Mouse (Mus musculus) NIH3T3 (cell line): ENCODE data around the gene Nubp1.

Experiments used
- DNase-seq: peaks from one replicate; pipeline ENCODE4 v3.0.0-alpha.2; 2012; ENCODE audit warnings: low read depth

The Nubp1 gene

DNA sequence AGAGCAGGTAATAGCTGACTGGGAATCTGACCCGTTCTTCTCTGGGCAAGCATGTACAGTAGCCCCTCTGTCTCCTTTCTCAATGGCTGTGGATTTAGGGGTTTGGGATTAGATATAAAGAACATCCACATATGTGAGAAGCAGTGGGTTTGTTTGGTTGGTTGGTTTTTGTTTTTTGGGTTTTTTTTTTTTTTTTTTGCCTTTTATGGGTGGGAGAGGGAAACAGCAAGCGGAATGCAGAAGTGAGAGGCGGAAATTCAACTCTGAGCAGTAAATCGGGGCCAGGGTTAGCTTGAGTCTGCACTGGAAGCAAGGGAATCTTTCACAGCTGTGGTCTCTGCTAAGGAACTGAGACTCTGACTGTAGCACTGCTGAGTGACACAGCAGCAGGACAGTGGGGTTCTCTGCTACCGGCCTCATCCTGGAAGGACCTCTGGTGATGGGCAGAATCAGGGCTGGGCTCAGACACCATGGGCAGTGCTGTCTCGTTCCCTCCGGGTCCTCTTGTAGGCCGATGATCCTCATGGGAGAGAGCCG, 6.0 kb downstream of the Nubp1 start:
- DNase-seq, result no peak

DNA sequence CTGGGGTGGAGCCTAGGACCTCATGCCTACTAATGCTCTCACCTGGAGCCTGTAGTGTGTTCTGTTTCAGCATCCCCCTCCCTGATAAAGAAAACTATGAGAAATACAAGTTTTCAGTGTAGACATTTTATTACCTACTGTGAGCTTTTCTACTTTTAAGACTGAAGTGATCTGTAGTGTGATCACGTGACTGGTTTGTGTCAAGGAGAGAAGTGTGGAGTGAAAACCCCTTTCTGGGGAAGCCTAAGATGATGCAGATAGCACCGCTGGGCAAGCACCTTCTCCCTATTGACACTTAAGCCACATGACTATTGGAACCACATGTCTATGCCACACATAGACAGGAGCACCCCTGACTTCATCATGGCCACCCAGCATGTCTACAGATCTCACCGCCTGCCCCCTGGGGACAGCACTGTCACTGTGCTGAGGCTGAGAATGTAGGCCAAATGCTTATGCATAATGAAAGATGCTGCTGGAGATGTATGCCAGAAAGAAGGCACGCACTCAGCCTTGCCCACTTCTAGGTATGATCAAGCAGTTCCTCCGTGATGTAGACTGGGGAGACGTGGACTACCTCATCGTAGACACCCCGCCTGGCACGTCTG, 8.8 kb downstream of the Nubp1 start:
- no peak for DNase-seq

DNA sequence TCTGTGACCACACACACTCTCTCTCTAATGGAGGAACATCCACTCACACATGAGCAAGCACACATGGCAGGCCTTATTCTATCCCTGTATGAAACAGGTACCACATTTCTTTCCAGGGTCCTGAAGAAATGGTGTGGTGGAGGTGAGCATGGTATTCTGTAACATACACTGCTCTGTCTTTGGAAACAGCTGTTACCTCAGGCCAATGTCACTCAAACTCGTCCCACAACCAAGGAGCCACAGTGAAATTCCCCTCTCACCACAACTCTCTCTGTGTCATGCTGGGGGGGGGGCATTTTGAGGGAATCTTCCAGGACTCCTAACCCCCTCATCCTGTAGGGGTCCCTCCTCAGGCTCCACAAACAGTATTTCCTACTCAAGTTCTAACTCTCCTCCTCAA, 20.2 kb downstream of the Nubp1 start:
- no peak for DNase-seq

DNA sequence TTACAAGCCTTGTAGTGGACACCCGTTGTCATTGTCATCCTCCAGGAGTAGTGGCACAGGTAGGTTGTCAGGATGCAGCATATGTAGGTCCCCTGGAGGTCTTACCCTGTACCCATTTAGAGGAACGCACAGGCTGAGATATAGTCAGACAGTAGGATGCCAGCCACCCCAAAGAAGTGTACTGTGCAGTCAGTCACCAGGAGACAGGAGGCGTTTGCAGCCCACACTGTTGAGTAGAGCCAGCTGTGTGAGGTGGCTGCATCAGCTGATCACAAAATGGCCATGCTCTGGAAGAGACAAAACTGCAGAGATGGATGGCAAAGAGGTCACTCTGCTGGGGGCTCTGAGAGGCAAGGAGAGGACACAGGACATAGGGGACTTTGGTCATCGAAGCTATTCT, 20.6 kb downstream of the Nubp1 start:
- no peak for DNase-seq

DNA sequence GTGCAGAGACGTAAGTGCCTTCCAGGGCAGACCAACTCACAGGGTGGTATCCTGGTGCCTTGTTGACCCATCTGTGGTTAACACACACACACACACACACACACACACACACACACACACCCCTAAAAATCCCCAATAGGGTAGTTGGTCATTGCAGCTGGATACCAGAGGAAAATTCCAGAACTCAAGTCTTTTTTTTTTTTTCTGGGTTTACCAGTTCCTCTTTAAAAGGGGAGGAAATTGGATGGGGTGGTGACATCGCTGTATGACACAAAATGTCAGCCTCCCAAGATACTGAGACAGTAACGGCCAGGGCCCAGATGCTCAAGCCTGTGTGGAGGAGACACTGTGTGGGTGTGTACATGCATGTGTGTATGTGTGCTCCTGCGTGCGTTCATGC, 21.6 kb downstream of the Nubp1 start:
- DNase-seq, result no peak

DNA sequence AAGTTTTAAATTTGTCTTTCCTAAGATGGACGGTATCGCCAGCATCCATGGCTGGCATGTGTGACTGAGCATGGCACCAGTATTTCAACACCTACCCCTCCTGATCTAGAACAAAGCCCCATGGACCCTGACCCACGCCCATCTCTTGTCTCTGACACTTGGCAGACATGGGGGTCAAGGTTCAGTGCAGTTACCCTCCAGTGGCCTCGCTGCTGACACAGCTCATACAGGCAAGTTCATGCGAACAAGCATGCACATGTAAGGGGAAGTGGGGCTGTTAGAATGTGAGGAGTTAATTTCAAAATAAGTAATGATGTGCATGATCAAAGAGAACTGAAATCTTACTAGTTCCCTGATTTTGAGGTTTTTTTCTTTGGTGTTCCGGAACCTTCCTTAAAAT, 24.4 kb downstream of the Nubp1 start:
- DNase-seq, result no peak

DNA sequence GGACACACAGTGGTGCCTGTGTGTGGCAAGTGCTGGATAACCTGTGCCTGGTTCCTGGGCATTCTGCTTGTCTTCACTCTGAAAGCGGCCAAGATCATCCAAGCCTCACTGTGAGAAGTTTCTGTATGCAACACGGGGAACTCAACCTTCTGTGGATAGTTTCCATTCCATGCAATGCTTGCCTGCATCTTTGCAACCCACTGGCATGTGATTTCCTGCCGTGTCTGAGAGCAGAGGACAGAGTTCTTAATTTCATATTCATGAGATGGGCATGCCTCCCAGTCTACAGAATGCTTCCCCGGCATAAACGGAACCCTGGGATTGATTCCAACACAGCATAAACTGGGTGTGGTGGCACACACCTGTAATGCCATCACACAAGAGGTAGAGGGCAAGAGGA, 26.3 kb downstream of the Nubp1 start:
- no peak for DNase-seq

DNA sequence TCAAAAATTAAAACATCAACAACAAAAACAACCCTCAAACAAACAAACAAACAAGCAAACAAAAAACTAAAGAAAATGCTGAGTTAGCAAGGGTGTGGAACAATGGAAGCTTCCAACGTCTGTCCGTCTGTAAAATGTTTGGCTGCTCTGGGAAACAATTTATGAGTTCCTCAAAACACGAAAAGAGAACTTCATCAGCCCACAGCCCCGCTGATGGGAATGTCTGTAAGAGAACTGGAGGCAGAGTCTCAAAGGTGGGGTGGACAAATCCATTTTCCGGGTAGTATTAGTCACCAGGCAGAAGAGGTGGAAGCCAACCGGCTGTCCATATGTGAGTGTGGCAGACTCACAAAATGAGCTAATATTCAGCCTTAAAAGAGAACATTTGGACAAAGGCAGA, 29.6 kb downstream of the Nubp1 start:
- no peak for DNase-seq

DNA sequence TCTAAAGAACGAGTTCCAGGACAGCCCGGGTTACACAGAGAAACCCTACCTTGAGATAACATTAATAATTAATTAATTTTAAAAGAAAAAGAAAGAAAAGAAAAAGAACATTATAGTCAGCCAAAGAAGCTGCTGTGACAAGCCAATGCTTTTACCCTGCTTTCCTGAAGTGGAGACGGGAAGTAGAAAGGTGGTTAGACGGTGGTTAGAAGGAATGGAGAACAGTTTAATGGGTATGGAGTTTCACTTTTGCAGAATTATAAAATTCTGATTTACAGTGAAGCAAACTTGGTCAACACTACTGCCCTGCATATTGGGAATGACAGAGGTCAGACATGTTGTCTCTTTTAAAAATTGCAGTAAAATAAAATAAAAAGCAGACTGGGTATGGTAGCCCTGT, 30.0 kb downstream of the Nubp1 start:
- no peak for DNase-seq

DNA sequence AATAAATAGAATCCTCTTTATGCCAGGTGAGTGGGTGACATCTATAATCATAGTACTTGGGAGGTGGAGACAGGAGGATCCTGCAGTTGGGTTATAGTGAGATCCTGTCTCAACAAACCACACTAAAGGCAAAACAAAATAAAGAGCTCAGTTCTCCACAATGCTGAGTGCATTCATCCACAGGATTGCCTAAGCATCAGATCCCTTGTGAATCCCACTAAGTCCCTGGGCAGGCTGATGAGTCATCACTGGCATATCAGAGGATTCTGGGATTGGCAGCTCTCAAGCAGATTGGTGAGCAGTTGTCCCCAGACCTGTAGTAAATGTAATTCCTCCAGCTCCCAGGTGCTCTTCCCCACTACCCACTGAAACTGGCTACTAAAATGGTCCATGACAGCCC, 32.0 kb downstream of the Nubp1 start:
- DNase-seq, result peak; percentile 74

DNA sequence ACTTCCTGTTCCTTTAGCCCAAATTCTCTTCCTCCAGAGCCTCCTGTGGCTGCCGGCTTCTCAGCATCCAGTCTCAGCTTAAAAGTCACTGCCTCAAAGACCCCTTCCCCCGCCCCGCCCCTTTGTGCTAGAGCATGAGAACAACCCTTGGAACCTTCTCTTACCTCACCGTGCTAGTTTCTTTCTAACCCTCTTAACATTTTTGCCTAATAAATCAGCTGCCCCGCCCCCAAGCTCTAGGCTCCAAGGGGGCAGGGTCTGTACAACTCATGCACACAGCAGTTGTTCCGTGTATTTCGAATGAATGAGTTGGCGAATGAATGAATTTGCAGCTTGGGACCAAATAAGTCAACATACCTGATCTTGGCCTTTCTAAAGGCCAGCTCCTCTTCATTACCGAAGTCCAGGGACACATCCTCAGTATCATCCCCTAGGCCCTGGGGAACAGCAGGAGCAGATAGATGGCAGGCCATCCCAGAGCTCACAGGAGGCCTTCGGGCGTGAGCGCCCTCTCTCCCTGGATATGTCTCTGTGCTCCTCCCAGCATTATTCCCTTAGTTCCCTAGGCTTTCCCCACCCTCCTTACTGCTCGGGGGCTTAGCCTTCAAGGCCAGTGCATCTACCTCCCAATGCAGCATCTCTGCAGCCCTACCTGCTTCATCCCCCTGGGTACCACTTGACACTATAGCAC, 35.0 kb downstream of the Nubp1 start:
- DNase-seq, result peak; percentile 62

DNA sequence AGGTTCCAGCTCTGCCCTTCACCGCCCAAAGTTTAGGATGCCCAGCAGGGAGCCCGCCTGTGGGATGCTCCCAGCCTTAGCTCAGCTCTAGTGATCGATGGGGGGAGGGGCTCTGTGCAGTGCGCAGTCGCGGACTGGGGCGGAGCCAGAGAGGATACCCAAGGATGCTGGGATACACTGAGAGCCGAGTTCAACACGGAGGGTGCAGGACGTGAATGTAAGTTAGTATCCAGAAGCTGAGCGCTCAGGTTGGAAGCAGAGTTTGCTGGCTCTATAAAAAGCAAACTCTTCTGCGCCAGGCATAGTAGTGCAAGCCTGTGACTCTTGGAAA, 35.5 kb downstream of the Nubp1 start, which contains the start of gene Tvp23a:
TSS of gene Tvp23a (minus strand) at position 99 of the 331 bp plus-strand sequence.
- DNase-seq, result peak; percentile 95

DNA sequence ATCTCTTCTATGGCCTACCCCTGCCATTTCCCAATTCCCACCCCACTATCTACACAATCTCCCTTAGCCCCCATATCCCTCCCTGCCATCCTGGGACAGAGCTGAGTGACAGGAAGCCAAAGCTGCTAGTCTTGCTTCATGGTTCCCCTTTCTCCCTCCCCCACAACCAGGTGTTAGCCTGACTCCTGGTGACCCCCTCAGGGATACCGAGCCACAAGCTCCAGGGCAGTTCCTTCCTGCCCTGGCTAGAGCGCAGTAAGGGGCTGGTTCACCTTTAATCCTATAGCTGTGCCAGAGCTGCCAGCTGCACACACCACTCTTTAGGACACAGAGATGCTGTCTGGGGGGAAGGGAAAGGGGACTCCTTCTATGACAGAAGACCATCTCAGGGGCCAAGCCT, 36.0 kb downstream of the Nubp1 start:
- DNase-seq, result no peak

DNA sequence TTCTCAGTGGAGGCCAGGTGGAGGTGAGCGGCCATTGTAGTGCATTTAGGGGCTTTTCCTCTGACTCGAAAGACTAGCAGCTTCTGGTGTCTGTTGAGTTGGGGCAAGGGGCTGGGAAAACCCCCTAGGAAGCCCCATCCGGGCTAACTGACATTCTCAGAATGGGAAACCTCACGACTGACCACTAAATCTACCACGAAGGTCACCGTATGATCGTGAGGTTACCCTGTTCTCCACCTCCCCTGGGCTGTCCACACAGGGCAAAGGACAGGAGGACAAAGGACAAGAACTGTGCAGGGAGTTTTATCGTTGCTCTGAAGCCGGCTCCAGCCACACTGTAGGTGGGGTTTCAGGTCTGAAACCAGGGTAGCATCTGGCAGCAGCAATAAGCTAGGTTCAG, 37.2 kb downstream of the Nubp1 start:
- DNase-seq, result no peak

DNA sequence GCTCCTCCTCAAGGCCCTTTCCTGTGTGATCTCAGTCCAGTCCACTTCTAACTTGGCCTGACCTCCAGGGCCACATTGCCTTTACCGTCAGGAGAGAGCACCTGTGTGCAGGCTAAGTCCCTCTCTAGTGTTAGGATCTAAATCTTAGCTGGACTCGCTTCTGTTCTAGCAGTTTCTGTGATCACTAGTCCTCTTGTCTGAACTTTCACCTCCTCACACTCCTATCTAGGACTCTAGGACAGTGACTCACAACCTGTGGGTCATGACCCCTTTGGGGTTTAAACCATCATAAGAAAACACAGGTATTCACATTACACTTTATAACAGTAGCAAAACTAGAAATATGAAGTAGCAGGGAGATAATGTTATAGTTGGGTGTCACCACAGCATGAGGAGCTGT, 40.2 kb downstream of the Nubp1 start:
- DNase-seq, result no peak

DNA sequence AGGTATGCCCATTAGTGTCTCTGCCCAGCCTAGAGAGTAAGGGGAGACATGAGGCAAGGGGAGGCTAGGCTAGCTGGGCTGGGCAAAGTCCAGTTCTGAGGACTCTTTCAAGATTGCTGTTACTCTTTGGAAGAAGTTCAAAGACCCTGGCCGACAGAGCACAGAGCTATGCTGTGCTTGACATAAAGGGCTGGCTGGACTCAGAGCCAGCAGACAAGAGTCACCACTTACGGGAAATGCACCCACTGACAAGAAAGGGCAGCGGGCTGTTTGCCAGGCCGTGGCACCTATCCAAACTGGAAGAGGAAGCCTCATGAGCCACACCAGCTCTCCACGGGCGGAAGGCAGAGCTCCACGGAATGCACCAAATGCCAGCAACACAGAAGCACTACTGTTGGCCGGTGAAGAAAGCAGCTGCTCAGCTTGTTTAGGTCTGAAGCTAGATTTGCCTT, 40.7 kb downstream of the Nubp1 start:
- DNase-seq, result peak; percentile 87

DNA sequence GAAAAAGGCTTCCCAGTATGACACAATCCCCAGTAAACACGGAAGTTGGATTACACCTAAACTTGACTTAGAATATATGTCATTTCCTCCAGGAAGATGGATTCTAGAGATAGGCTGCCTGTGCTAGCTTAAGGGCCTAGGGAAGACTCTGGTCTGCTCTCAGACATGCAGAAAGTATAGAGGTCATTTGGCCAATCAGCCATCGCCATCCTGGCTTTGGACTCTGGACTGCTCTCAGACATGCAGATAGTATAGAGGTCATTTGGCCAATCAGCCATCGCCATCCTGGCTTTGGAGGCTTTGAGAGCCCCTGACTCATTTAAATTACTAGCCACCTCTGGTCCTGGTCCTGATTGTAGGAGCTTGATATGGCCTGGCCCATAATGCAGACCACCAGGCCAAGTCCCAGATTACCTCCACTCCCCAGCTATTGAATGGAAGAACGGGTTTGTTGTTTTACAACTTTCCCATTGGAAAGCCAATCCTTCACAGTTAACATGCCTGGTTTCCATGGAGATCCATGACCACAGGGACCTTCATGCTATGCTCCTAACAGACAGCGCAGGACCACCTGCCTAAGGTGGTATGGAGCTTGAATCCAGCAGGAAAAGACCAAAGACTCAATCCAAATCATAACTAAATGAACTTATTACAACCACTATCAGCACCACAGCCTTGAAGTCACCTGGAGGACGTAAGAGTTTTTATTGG, 42.3 kb downstream of the Nubp1 start:
- no peak for DNase-seq

DNA sequence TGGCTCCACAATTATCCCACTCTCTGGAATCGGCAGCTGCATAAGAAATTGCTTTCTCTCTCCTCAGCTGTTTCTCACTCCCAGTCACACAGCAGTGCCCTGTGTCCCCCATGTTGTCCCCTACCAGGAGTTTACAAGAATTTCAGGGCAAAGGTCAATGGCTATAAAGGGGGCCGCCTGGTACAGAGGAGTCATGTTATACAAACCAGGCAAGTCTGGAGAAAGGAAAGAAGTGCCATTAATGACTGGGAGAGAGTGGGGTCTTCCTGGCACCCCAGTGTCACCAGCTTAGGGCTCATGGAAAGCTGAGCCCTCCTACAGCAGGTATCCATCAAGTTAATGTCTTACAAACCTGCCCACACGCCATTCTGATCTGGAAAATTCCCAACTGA, 42.8 kb downstream of the Nubp1 start:
- DNase-seq, result no peak

DNA sequence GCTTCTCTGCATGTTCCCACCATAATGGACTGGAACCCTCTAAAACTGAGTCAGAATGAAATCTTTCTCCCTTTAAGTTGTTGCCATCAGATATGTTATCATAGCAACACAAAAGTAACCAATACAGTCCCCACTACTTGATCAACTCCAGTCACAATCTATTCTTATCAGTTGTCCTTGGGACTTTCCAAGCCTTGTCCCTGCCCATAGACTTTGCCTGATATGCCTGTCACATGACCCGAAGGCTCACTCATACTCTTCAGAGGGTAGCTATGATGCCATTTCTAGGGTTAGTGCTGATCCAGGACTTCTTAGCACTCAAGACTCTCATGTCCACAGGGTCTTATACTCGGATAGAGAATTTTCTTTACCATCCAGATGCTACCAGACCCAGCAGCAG, 48.4 kb downstream of the Nubp1 start:
- DNase-seq, result no peak

DNA sequence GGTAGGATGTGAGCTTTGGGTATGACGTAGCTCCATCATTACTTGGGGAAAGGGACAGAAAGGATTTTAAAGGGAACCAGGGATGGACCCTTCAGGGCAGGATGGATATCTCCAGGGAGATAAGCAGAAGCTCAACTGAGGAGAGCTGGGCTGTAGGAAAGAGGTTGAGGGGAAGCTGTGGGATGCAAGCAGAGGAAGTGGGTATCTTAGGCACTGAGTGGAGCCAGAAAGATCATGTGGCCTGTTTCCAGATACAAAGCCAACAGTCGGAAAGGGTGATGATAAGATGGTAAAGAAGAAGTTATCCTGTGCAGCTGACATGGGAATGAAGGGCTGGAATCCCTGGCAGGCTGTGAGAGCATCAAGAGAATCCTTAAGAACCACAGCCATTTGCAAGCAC, 49.4 kb downstream of the Nubp1 start:
- no peak for DNase-seq

DNA sequence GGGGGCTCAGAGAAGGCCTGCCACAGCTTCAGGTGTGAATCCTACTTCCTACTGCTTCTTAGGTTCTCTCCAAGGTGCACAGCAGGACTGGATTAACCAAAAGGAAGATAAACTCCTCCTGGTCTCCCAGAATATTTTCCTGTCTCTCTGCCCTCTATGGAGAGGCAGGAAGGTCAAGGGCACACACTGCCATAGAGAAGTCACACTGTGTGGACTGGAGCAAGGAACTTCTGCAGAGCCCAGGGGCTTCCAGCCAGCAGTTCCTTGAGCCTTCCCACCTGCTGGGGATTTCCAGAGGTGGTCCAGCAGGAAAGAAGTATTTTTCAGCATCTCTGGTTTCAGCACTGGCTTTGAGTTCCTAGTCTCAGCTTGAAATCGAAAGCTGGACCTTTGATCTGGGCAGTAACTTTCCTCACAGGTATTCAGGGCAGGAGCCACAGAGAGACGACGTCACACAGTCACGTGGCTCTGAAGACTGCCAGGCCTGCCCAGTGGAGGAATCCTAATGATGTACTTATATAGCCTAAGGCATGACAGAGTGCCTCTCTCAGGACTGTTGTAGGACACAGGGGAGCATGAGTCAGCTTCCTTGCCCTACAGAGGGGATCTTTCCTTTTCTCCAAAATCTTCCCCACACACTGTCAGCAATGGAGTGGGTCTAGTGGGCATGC, 53.4 kb downstream of the Nubp1 start:
- DNase-seq, result peak; percentile 53

DNA sequence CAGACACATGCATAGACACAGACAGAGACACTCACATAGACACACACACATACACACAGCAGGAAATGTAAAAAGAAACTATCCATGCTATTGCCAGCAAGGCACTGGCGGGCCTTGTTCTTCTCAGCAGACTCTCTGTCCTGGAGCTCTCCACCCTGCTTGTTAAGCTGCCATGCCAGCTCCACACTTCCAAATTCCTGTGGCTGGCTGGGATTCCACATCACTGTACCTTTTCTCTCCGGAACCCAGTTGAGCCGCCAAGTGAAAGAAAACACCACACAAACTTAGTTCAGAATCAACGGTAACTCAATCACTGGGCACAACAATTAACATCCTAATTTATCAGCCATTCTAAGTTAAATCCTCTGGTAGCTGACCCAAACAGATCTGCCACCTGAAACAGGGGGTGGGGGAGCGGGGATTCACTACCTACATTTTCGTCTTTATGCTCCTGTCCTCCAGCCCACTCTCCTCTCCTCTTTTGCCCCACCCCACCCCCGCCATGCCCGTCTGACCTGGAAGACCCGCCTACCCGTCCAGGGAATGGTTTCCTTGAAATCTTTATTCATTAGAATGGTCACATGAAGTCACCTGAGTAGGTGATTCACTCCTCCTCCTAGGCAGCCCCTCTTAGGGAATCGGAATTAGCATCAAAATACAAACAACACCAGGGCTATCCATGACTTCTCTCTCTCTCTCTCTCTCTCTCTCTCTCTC, 55.8 kb downstream of the Nubp1 start:
- DNase-seq, result peak; percentile 24
